Mouse (Mus musculus): ENCODE measurements around the gene Slc38a8.

DNA sequence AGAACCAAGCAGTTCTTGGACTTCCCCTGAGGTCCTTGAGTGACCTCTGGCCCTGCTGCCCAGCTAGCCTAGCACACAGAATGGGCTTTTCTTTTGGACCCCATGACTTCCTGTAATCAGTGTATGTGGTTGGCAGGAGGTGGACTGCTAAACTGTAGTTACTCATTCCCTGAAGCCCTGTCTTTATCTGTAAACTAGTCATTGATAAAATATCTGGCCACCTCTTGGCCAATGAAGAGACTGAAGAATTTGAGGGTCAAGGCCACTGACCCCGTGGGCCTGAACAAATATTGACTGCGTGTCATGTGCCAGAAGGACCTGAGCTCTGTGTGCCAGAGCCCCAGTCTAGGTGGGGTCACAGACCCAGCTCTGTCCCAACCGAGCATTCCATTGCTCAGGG, 69.1 kb downstream of the Slc38a8 start:
- TF ChIP-seq MAFK (IDR thresholded peaks at IDR 0.05; ENCODE audit: borderline replicate concordance, low read depth, low read length) (no peak), USF1 (IDR thresholded peaks at IDR 0.05; ENCODE audit: low read depth, low read length) (no peak), RAD21 (IDR thresholded peaks at IDR 0.05; ENCODE audit: low read depth, low read length) (no peak), CTCF (IDR thresholded peaks at IDR 0.05 in 2 of 3, conservative IDR thresholded peaks at IDR 0.05 in 1 of 3; ENCODE audit: control insufficient read depth in 1 of 3, insufficient read depth in 1 of 3, low read depth in 2 of 3, low read length in 3 of 3, poor library complexity in 1 of 3, severe bottlenecking in 1 of 3) (no peak), EP300 (IDR thresholded peaks at IDR 0.05; ENCODE audit: low read depth in 1 of 2, low read length in 2 of 2) (no peak), ETS1 (IDR thresholded peaks at IDR 0.05; ENCODE audit: low read depth, low read length) (no peak), POLR2A (IDR thresholded peaks at IDR 0.05; ENCODE audit: control insufficient read depth in 1 of 2, insufficient read depth in 1 of 2, low read depth in 1 of 2, low read length in 2 of 2, poor library complexity in 1 of 2) (no peak), SIN3A (IDR thresholded peaks at IDR 0.05; ENCODE audit: low read length) (no peak), POLR2AphosphoS2 (IDR thresholded peaks at IDR 0.05; ENCODE audit: low read length) (no peak), ZMIZ1 (IDR thresholded peaks at IDR 0.05; ENCODE audit: low read depth, low read length) (no peak), GATA1 (IDR thresholded peaks at IDR 0.05; ENCODE audit: low read depth, low read length) (no peak), NELFE (IDR thresholded peaks at IDR 0.05; ENCODE audit: low read depth, low read length) (no peak), NRF1 (IDR thresholded peaks at IDR 0.05; ENCODE audit: insufficient read depth, low read depth, low read length, poor library complexity, severe bottlenecking) (no peak), CHD2 (IDR thresholded peaks at IDR 0.05; ENCODE audit: low read length) (no peak)
